Mouse (Mus musculus) stomach, embryonic 15.5 days (tissue): Measurements from ENCODE around the gene Krr1. TPM values are rescaled to one million over a fixed set of nuclear protein-coding genes. Genes with fewer than 3 reads are reported as not detected.
A peak's percentile ranks its signal among the peaks of the same experiment; 100 is the strongest.

Experiments used
- ATAC-seq: fragments of 200-750 bp; cut with Nextera tagmentation; 2 replicates; pipeline ENCODE4 v1.8.0; 2017; ENCODE audit warnings: low read depth, moderate number of reproducible peaks, moderate TSS enrichment; ENCODE audit not compliant: insufficient read depth, low FRiP score
- H3K27ac ChIP-seq: fragments of 300-500 bp; sonication (generic); 2 replicates; pipeline ENCODE4 v1.5.1; 2015; ENCODE audit warnings: mild to moderate bottlenecking, inconsistent platforms
- H3K27me3 ChIP-seq: fragments of 300-500 bp; sonication (generic); replicated peaks from 2 replicates; pipeline ENCODE4 v1.6.1; 2015; ENCODE audit warnings: inconsistent platforms
- H3K36me3 ChIP-seq: fragments of 300-500 bp; sonication (generic); 2 replicates; pipeline ENCODE4 v1.6.1; 2015; ENCODE audit warnings: inconsistent platforms
- H3K4me1 ChIP-seq: fragments of 300-500 bp; sonication (generic); 2 replicates; pipeline ENCODE4 v1.6.1; 2015; ENCODE audit warnings: inconsistent platforms
- H3K4me2 ChIP-seq: fragments of 300-500 bp; sonication (generic); 2 replicates; pipeline ENCODE4 v1.6.1; 2015; ENCODE audit warnings: mild to moderate bottlenecking, inconsistent platforms
- H3K4me3 ChIP-seq: fragments of 300-500 bp; sonication (generic); replicated peaks from 2 replicates; pipeline ENCODE4 v1.5.1; 2015; ENCODE audit warnings: inconsistent platforms
- H3K9ac ChIP-seq: fragments of 300-500 bp; sonication (generic); 2 replicates; pipeline ENCODE4 v1.6.1; 2015; ENCODE audit warnings: inconsistent platforms
- H3K9me3 ChIP-seq: fragments of 300-500 bp; sonication (generic); 2 replicates; pipeline ENCODE4 v1.6.1; 2016; ENCODE audit warnings: inconsistent platforms
- WGBS: fragments of 180-500 bp; shearing (Covaris S2); methylation state at CpG from one replicate; pipeline ENCODE4 v1.1.7; 2015; 5-methylcytosine and 5-hydroxymethylcytosine counted together
- polyA plus RNA-seq: library from polyadenylated mRNA; unstranded; fragments of >200 nt; fragmentation: Nextera tagmentation; extraction: Ambion mirVana; gene quantifications from 2 replicates; pipeline ENCODE4 v1.2.1, GENCODE M21; 2015

The Krr1 gene
- polyA plus RNA-seq, 1 experiment from 2014 or later = 39.4 TPM

- Histone ChIP-seq H3K4me3 (no peak overlapping the region), H3K27me3 (no peaks in the 10 kb centered on the region), H3K27ac (no peak overlapping the region), H3K36me3 (no peaks in the 10 kb centered on the region), H3K4me1 (no peaks in the 10 kb centered on the region), H3K4me2 (no peak overlapping the region), H3K9me3 (no peaks in the 10 kb centered on the region), H3K9ac (no peak overlapping the region)
- ATAC-seq = no peak
- WGBS = 53% methylated on average over 3 of the region's 3 CpGs
These were observed 26.9 kb upstream of the Krr1 start for GRCm38 (mm10) chr10:111945563-111945962.

DNA sequence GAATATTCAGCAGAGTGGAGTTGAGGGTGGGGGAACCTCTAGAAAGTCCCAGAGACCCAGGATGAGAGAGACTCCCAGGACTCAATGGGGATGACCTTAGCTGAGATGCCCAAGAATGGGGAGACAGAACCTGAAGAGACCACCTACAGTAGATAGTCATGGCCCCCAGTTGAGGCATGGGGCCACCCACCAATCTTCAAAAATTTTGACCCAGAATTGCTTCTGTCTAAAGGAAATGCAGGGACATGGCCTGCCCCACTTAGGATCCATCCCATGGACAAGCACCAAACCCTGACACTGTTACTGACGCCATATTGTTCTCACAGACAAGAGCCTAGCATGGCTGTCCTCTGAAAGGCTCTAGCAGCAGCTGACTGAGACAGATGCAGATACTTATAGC lies 24.4 kb upstream of the Krr1 start:
- no peaks in the 10 kb centered on the region for H3K9me3 ChIP-seq
- H3K4me1 ChIP-seq = no peaks in the 10 kb centered on the region
- no peak overlapping the region for H3K4me2 ChIP-seq
- WGBS = 94% methylated on average over 1 of the region's 1 CpGs
- no peaks in the 10 kb centered on the region for H3K36me3 ChIP-seq
- H3K4me3 ChIP-seq = no peak overlapping the region
- H3K27me3 ChIP-seq = no peaks in the 10 kb centered on the region
- no peak for ATAC-seq
- H3K27ac ChIP-seq = no peak overlapping the region
- H3K9ac ChIP-seq = no peak overlapping the region

DNA sequence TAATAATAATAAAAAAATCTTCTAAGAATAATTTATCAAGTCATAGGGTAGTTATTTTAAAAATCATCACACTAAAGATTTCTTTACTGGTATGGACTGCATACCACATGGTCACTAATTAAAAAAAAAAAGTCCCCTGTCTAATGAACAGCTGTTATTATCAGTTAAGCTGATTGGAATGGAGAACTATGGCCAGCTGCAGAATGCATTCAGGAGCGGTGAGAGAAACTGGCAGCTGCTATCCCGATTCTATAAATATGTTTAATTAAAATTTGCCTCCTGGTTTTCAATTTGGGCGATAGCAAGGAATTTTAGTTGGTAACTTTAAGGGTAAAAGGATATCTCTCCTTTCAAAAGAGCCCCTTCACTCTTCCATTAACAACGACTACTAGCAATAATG lies 23.5 kb upstream of the Krr1 start:
- Histone ChIP-seq H3K9me3 (no peaks in the 10 kb centered on the region), H3K4me1 (no peaks in the 10 kb centered on the region), H3K4me3 (no peak overlapping the region), H3K9ac (no peak overlapping the region), H3K27ac (no peak overlapping the region), H3K36me3 (no peaks in the 10 kb centered on the region), H3K4me2 (no peak overlapping the region), H3K27me3 (no peaks in the 10 kb centered on the region)
- 66% methylated on average over 4 of the region's 4 CpGs for WGBS
- no peak for ATAC-seq

DNA sequence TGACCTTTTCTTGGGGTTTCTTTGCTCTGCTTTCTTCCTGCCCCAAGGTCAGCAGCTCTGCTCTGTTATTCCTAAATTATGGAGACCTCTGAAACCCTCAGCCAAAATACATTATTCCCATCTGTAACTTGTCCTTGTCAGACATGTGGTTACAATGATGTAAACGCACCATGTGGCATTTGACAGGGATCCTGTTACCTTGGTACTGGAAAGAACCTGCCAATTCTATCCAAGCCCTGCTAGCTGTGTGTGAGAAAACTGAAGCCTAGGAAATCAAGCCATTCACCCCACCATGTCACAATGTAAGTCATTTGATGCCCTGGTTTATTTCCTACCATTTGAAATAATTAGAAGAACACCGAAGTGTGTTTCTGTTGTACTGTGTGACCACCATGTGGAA lies 16.6 kb upstream of the Krr1 start:
- no peaks in the 10 kb centered on the region for H3K9me3 ChIP-seq
- H3K4me3 ChIP-seq = no peak overlapping the region
- no peaks in the 10 kb centered on the region for H3K27me3 ChIP-seq
- no peak overlapping the region for H3K9ac ChIP-seq
- no peak for ATAC-seq
- H3K4me2 ChIP-seq = no peak overlapping the region
- 0 out of 2 replicates have a peak, but pooled peaks cover 2% of the 10 kb centered on the region for H3K4me1 ChIP-seq
- WGBS = 78% methylated on average over 2 of the region's 2 CpGs
- H3K27ac ChIP-seq = no peak overlapping the region
- no peaks in the 10 kb centered on the region for H3K36me3 ChIP-seq

DNA sequence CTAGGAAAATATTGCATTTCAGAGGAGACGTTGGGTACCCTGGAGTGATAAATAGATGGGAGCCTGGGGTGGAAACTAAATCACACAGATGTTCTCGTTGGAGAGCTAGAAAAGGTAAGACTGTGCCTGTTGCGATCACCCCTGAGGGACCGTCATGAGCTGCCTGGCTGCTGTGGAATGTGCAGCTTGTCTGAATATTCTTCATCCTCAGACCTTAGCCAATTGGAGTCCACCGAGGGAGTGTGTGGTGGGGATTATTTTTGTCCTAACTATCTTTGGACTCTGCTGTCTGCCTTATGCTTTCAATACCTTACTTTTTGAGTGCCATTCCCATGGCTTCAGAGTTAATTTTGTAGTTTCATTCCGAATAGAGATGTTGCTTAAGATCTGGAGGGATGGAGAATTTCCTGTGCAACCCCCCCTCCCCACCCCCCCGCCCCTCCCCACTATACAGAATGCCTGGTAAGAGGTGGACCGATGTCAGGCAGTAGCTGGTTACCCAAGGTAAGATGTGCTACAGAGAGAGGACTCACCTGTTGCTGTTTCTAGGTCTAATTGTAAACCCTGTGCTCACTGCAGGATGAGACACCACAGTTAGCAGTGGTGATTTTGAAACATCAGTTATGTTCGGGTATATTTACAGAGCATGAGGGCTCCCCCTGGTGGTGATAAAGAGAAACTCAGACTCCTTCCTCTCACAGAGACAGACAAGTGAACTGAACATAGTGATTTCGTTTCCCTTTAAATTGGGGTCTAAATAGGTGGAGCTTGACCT lies 15.0 kb upstream of the Krr1 start:
- Histone ChIP-seq H3K27ac (no peak overlapping the region), H3K9me3 (no peaks in the 10 kb centered on the region), H3K36me3 (no peaks in the 10 kb centered on the region), H3K4me3 (no peak overlapping the region), H3K4me1 (0 out of 2 replicates have a peak, but pooled peaks cover 2% of the 10 kb centered on the region), H3K27me3 (no peaks in the 10 kb centered on the region), H3K9ac (no peak overlapping the region), H3K4me2 (no peak overlapping the region)
- WGBS = 51% methylated on average over 10 of the region's 10 CpGs
- peak; percentile 49; the same call in 1 of the 2 replicates for ATAC-seq

- ATAC-seq = no peak
- no peaks in the 10 kb centered on the region for H3K36me3 ChIP-seq
- no peak overlapping the region for H3K27ac ChIP-seq
- H3K27me3 ChIP-seq = no peaks in the 10 kb centered on the region
- no peak overlapping the region for H3K4me2 ChIP-seq
- H3K4me3 ChIP-seq = no peak overlapping the region
- 32% methylated on average over 4 of the region's 4 CpGs for WGBS
- no peaks in the 10 kb centered on the region for H3K9me3 ChIP-seq
- no peak overlapping the region for H3K9ac ChIP-seq
- 0 out of 2 replicates have a peak, but pooled peaks cover 2% of the 10 kb centered on the region for H3K4me1 ChIP-seq
These were observed 14.4 kb upstream of the Krr1 start for GRCm38 (mm10) chr10:111958046-111958421.

GRCm38 (mm10) chr10:111959353-111959752 lies 13.1 kb upstream of the Krr1 start:
- no peak overlapping the region for H3K4me2 ChIP-seq
- 76% methylated on average over 2 of the region's 2 CpGs for WGBS
- H3K36me3 ChIP-seq = no peaks in the 10 kb centered on the region
- no peak for ATAC-seq
- no peak overlapping the region for H3K4me3 ChIP-seq
- H3K27me3 ChIP-seq = no peaks in the 10 kb centered on the region
- no peak overlapping the region for H3K9ac ChIP-seq
- H3K4me1 ChIP-seq = 0 out of 2 replicates have a peak, but pooled peaks cover 2% of the 10 kb centered on the region
- H3K9me3 ChIP-seq = no peaks in the 10 kb centered on the region
- H3K27ac ChIP-seq = no peak overlapping the region

- no peaks in the 10 kb centered on the region for H3K36me3 ChIP-seq
- no peak overlapping the region for H3K4me3 ChIP-seq
- H3K27ac ChIP-seq = no peak overlapping the region
- 57% methylated on average over 6 of the region's 6 CpGs for WGBS
- no peak overlapping the region for H3K9ac ChIP-seq
- no peaks in the 10 kb centered on the region for H3K27me3 ChIP-seq
- no peak overlapping the region for H3K4me2 ChIP-seq
- H3K4me1 ChIP-seq = 0 out of 2 replicates have a peak, but pooled peaks cover 2% of the 10 kb centered on the region
- no peaks in the 10 kb centered on the region for H3K9me3 ChIP-seq
- peak; percentile 54; the same call in 1 of the 2 replicates for ATAC-seq
These were observed 12.0 kb upstream of the Krr1 start for GRCm38 (mm10) chr10:111960459-111960858.

DNA sequence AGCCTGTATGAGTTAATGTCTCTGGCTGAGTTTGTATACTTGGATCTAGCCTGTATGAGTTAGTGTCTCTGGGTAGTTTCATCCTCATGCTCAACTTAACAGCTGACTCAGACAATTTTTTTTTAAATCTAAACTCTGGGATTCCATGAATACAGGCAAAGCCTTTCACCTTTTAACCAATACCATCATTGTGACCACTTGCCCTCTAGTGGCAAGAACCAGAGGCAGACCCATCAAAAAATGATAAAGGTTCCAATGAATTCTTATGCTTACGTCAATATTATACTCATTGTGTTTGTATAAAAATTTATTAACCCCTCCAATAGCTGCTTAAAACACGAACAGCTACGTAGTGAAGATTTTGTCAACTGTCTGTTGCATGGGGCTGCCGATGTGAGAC lies 6.1 kb upstream of the Krr1 start:
- Histone ChIP-seq H3K4me3 (no peak overlapping the region), H3K9me3 (no peaks in the 10 kb centered on the region), H3K36me3 (no peaks in the 10 kb centered on the region), H3K27ac (no peak overlapping the region), H3K4me2 (no peak overlapping the region), H3K27me3 (no peaks in the 10 kb centered on the region), H3K4me1 (no peaks in the 10 kb centered on the region), H3K9ac (no peak overlapping the region)
- 47% methylated on average over 4 of the region's 4 CpGs for WGBS
- no peak for ATAC-seq

GRCm38 (mm10) chr10:111971929-111972328 lies 535 bp upstream of the Krr1 start:
- Histone ChIP-seq H3K27me3 (no peaks in the 10 kb centered on the region), H3K27ac (no peak overlapping the region), H3K4me3 (no peak overlapping the region), H3K36me3 (no peaks in the 10 kb centered on the region; the same call in 1 of the 2 replicates), H3K9me3 (no peaks in the 10 kb centered on the region), H3K4me2 (no peak overlapping the region), H3K4me1 (peaks cover 6% of the 10 kb centered on the region; the same call in 1 of the 2 replicates), H3K9ac (no peak overlapping the region)
- ATAC-seq = no peak
- WGBS = 77% methylated on average over 3 of the region's 3 CpGs

GRCm38 (mm10) chr10:111977584-111977983 lies 5.1 kb downstream of the Krr1 start:
- Histone ChIP-seq H3K9me3 (no peaks in the 10 kb centered on the region), H3K9ac (no peak overlapping the region), H3K4me1 (peaks cover 6% of the 10 kb centered on the region; the same call in 1 of the 2 replicates), H3K4me2 (no peak overlapping the region), H3K27ac (no peak overlapping the region), H3K4me3 (no peak overlapping the region), H3K27me3 (no peaks in the 10 kb centered on the region), H3K36me3 (peaks cover 30% of the 10 kb centered on the region)
- ATAC-seq = no peak
- WGBS = 38% methylated on average over 5 of the region's 5 CpGs

- Histone ChIP-seq H3K9ac (no peak overlapping the region), H3K9me3 (no peaks in the 10 kb centered on the region), H3K36me3 (peaks cover 43% of the 10 kb centered on the region), H3K27ac (no peak overlapping the region), H3K4me2 (no peak overlapping the region), H3K4me3 (no peak overlapping the region), H3K27me3 (no peaks in the 10 kb centered on the region), H3K4me1 (no peaks in the 10 kb centered on the region)
- 84% methylated on average over 5 of the region's 5 CpGs for WGBS
- no peak for ATAC-seq
These were observed 10.6 kb downstream of the Krr1 start for GRCm38 (mm10) chr10:111983070-111983469.
